Mouse (Mus musculus): ENCODE measurements around the gene Sfxn5. TPM values are rescaled to one million over a fixed set of nuclear protein-coding genes. Genes with fewer than 3 reads are reported as not detected.

Sfxn5 gene
- polyA plus RNA-seq, 1 experiment from 2014 or later: 8.0 TPM

DNA sequence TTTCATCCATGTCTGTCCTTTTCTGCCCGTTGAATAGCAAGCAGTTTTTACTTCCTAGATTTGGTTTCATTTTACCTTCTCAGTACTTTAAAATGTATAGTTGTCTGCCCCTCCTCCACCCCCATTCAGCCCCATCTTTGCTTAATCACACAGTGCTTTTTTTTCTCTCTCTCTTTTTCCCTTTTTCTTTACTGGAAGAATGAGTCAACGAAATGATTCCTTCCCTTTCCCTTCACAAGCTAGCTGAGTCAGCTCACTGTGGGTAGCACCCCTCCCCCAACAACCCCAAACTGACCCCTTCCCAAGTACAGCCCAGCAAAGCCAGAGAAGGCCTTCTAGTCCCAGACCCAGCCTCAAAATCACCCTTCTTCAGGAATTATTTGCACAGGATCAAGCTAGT, 8.1 kb downstream of the Sfxn5 start:
- H3K9ac ChIP-seq (replicated peaks; ENCODE audit: low read depth): no peak overlapping the region
- no peaks in the 10 kb centered on the region for H3K36me3 ChIP-seq (ENCODE audit: insufficient read depth, low read length)
- no peak overlapping the region for H3K27ac ChIP-seq (ENCODE audit: low read length)
- no peak for TF ChIP-seq EP300 (IDR thresholded peaks at IDR 0.05)
- TF ChIP-seq CTCF (IDR thresholded peaks at IDR 0.05): no peak
- no peaks in the 10 kb centered on the region for H3K4me1 ChIP-seq (ENCODE audit: insufficient read depth, low read depth, low read length)
- ATAC-seq (no peak), DNase-seq (ENCODE audit: low spot score) (peak; percentile 20)
- H3K4me3 ChIP-seq (ENCODE audit: low read depth, low read length): no peak overlapping the region
- H3K9me3 ChIP-seq (ENCODE audit: low read length): no peaks in the 10 kb centered on the region
- H3K27me3 ChIP-seq (replicated peaks; ENCODE audit: insufficient read depth, low read length): no peaks in the 10 kb centered on the region
- 25% methylated on average over 2 of the region's 2 CpGs for WGBS
- no peak overlapping the region for H3K4me2 ChIP-seq (replicated peaks; ENCODE audit: low read depth, low read length)

- no peaks in the 10 kb centered on the region for H3K4me1 ChIP-seq (ENCODE audit: insufficient read depth, low read depth, low read length)
- H3K4me2 ChIP-seq (replicated peaks; ENCODE audit: low read depth, low read length): no peak overlapping the region
- H3K27me3 ChIP-seq (replicated peaks; ENCODE audit: insufficient read depth, low read length): no peaks in the 10 kb centered on the region
- TF ChIP-seq EP300 (IDR thresholded peaks at IDR 0.05) (no peak), CTCF (IDR thresholded peaks at IDR 0.05) (no peak)
- ATAC-seq: no peak
- no peaks in the 10 kb centered on the region for H3K36me3 ChIP-seq (ENCODE audit: insufficient read depth, low read length)
- DNase-seq (ENCODE audit: low spot score): no peak
- H3K27ac ChIP-seq (ENCODE audit: low read length): no peak overlapping the region
- no peak overlapping the region for H3K4me3 ChIP-seq (ENCODE audit: low read depth, low read length)
- no peaks in the 10 kb centered on the region for H3K9me3 ChIP-seq (ENCODE audit: low read length)
- WGBS: 82% methylated on average over 6 of the region's 6 CpGs
- no peak overlapping the region for H3K9ac ChIP-seq (replicated peaks; ENCODE audit: low read depth)
Measured at GRCm38 (mm10) chr6:85320445-85320866, 12.8 kb downstream of the Sfxn5 start.

GRCm38 (mm10) chr6:85316211-85316610, 17.0 kb downstream of the Sfxn5 start:
- no peak for DNase-seq (ENCODE audit: low spot score)
- Histone ChIP-seq H3K4me1 (ENCODE audit: insufficient read depth, low read depth, low read length) (no peaks in the 10 kb centered on the region), H3K9me3 (ENCODE audit: low read length) (no peaks in the 10 kb centered on the region), H3K27me3 (replicated peaks; ENCODE audit: insufficient read depth, low read length) (no peaks in the 10 kb centered on the region), H3K27ac (ENCODE audit: low read length) (no peak overlapping the region), H3K4me3 (ENCODE audit: low read depth, low read length) (no peak overlapping the region), H3K9ac (replicated peaks; ENCODE audit: low read depth) (no peak overlapping the region), H3K36me3 (ENCODE audit: insufficient read depth, low read length) (no peaks in the 10 kb centered on the region), H3K4me2 (replicated peaks; ENCODE audit: low read depth, low read length) (no peak overlapping the region)
- peak; percentile 48 for ATAC-seq
- TF ChIP-seq CTCF (IDR thresholded peaks at IDR 0.05) (peak; percentile 30), EP300 (IDR thresholded peaks at IDR 0.05) (peak; percentile 38; the same call in 1 of the 2 replicates)
- 76% methylated on average over 2 of the region's 2 CpGs for WGBS

- H3K27me3 ChIP-seq (replicated peaks; ENCODE audit: insufficient read depth, low read length): no peaks in the 10 kb centered on the region
- WGBS: 56% methylated on average over 9 of the region's 9 CpGs
- no peak overlapping the region for H3K9ac ChIP-seq (replicated peaks; ENCODE audit: low read depth)
- DNase-seq (ENCODE audit: low spot score) (no peak), ATAC-seq (no peak)
- no peak overlapping the region for H3K4me3 ChIP-seq (ENCODE audit: low read depth, low read length)
- H3K4me1 ChIP-seq (ENCODE audit: insufficient read depth, low read depth, low read length): no peaks in the 10 kb centered on the region
- H3K36me3 ChIP-seq (ENCODE audit: insufficient read depth, low read length): no peaks in the 10 kb centered on the region
- H3K9me3 ChIP-seq (ENCODE audit: low read length): no peaks in the 10 kb centered on the region
- no peak overlapping the region for H3K4me2 ChIP-seq (replicated peaks; ENCODE audit: low read depth, low read length)
- no peak overlapping the region for H3K27ac ChIP-seq (ENCODE audit: low read length)
- no peak for TF ChIP-seq CTCF (IDR thresholded peaks at IDR 0.05)
- TF ChIP-seq EP300 (IDR thresholded peaks at IDR 0.05): no peak
Measured at GRCm38 (mm10) chr6:85314064-85314798, 19.0 kb downstream of the Sfxn5 start.

- DNase-seq (ENCODE audit: low spot score): no peak
- H3K4me3 ChIP-seq (ENCODE audit: low read depth, low read length): no peak overlapping the region
- 84% methylated on average over 4 of the region's 4 CpGs for WGBS
- no peak for ATAC-seq
- no peak overlapping the region for H3K4me2 ChIP-seq (replicated peaks; ENCODE audit: low read depth, low read length)
- no peaks in the 10 kb centered on the region for H3K36me3 ChIP-seq (ENCODE audit: insufficient read depth, low read length)
- no peak overlapping the region for H3K27ac ChIP-seq (ENCODE audit: low read length)
- TF ChIP-seq CTCF (IDR thresholded peaks at IDR 0.05): no peak
- TF ChIP-seq EP300 (IDR thresholded peaks at IDR 0.05): no peak
- H3K9me3 ChIP-seq (ENCODE audit: low read length): no peaks in the 10 kb centered on the region
- no peak overlapping the region for H3K9ac ChIP-seq (replicated peaks; ENCODE audit: low read depth)
- no peaks in the 10 kb centered on the region for H3K27me3 ChIP-seq (replicated peaks; ENCODE audit: insufficient read depth, low read length)
- peaks cover 1% of the 10 kb centered on the region; the same call in 1 of the 2 replicates for H3K4me1 ChIP-seq (ENCODE audit: insufficient read depth, low read depth, low read length)
Measured at GRCm38 (mm10) chr6:85307894-85308293, 25.3 kb downstream of the Sfxn5 start.

GRCm38 (mm10) chr6:85306375-85306774, 26.8 kb downstream of the Sfxn5 start:
- TF ChIP-seq CTCF (IDR thresholded peaks at IDR 0.05): no peak
- no peak for TF ChIP-seq EP300 (IDR thresholded peaks at IDR 0.05)
- no peaks in the 10 kb centered on the region for H3K27me3 ChIP-seq (replicated peaks; ENCODE audit: insufficient read depth, low read length)
- H3K27ac ChIP-seq (ENCODE audit: low read length): no peak overlapping the region
- H3K4me2 ChIP-seq (replicated peaks; ENCODE audit: low read depth, low read length): no peak overlapping the region
- no peaks in the 10 kb centered on the region for H3K36me3 ChIP-seq (ENCODE audit: insufficient read depth, low read length)
- no peak for ATAC-seq
- 72% methylated on average over 3 of the region's 3 CpGs for WGBS
- no peak overlapping the region for H3K4me3 ChIP-seq (ENCODE audit: low read depth, low read length)
- peaks cover 6% of the 10 kb centered on the region; the same call in 1 of the 2 replicates for H3K4me1 ChIP-seq (ENCODE audit: insufficient read depth, low read depth, low read length)
- no peak overlapping the region for H3K9ac ChIP-seq (replicated peaks; ENCODE audit: low read depth)
- DNase-seq (ENCODE audit: low spot score): no peak
- no peaks in the 10 kb centered on the region for H3K9me3 ChIP-seq (ENCODE audit: low read length)
